Mouse (Mus musculus): ENCODE results near the gene Wdpcp. TPM values are rescaled to one million over a fixed set of nuclear protein-coding genes. Genes with fewer than 3 reads are reported as not detected.

Gene Wdpcp
- polyA plus RNA-seq, 1 experiment = 2.6 TPM

DNA sequence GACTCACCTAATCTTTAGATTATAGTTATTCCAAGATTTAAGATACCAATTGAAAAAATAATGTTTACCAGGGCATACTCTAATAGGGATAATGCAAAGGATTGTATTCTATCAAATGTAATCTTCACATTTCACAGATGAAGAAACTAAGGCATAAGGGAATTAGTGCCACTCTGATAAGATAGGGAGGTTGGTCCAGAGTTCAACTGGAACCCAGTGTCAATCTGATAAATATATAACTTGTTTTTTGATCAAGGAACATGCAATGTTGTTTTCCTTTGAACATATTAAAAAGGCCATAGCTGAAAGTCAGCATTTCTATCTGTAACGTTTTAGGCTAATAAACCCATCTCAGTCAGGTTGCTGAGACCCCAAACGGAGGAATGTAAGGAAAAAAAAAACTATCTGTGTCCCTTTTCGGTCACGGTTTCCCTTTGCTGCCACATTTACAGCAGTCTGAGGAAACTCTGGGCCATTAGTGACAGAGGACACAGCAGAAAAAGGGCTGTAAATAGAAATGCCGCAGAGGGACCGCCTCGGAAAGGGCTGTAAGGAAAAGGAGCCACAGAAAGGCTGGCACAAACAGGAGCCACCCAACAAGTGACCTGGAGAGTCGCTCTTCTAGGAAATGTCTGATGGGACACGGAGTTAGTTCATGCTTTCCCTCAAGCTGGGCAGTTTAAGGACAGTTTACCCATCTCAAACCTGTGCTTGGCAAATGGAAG lies 7.2 kb upstream of the Wdpcp start:
- no peak for TF ChIP-seq FOSL1 (IDR thresholded peaks at IDR 0.05; ENCODE audit: insufficient read depth, low read length, poor library complexity, severe bottlenecking)
- no peak for TF ChIP-seq CTCF (IDR thresholded peaks at IDR 0.05; ENCODE audit: control insufficient read depth, insufficient read depth, insufficient read length)
- TF ChIP-seq CEBPB (IDR thresholded peaks at IDR 0.05; ENCODE audit: low read depth) = no peak
- no peak for TF ChIP-seq MAX (IDR thresholded peaks at IDR 0.05)
- H3K79me2 ChIP-seq (ENCODE audit: control insufficient read depth, insufficient read depth) = peaks cover 36% of the 10 kb centered on the region
- H3K4me3 ChIP-seq (ENCODE audit: insufficient read depth, poor library complexity, severe bottlenecking) = no peak overlapping the region
- H3ac ChIP-seq (ENCODE audit: control insufficient read depth, insufficient read length, low read depth) = no peak overlapping the region
- H3K36me3 ChIP-seq (ENCODE audit: control insufficient read depth, insufficient read depth) = peaks cover 66% of the 10 kb centered on the region
- H3K27me3 ChIP-seq (ENCODE audit: control insufficient read depth, insufficient read depth, insufficient read length) = no peaks in the 10 kb centered on the region
- peaks cover 7% of the 10 kb centered on the region for H3K79me3 ChIP-seq (ENCODE audit: low read depth)

DNA sequence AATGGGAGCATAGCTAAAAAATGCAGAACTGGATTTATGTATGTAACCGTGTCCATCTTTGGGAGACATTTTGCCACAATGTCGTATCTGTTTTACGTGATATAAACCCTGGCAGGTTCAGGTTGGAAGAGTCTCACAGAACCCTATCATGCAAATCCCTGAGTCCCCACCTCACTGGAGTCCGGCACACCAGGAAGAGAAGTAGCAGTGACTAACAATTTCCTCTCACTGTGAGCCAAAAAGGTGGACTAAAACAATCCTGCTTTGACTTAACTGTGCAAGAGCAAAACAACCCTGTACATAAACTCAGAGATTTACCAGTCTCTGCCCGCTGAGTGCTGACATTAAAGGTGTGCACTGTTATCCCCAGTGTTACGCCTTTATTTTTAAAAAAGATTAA lies 5.1 kb upstream of the Wdpcp start:
- Histone ChIP-seq H3K27me3 (ENCODE audit: control insufficient read depth, insufficient read depth, insufficient read length) (no peaks in the 10 kb centered on the region), H3K79me3 (ENCODE audit: low read depth) (peaks cover 21% of the 10 kb centered on the region), H3K79me2 (ENCODE audit: control insufficient read depth, insufficient read depth) (peaks cover 54% of the 10 kb centered on the region), H3K4me3 (ENCODE audit: insufficient read depth, poor library complexity, severe bottlenecking) (no peak overlapping the region), H3K36me3 (ENCODE audit: control insufficient read depth, insufficient read depth) (peaks cover 47% of the 10 kb centered on the region), H3ac (ENCODE audit: control insufficient read depth, insufficient read length, low read depth) (no peak overlapping the region)
- no peak for TF ChIP-seq FOSL1 (IDR thresholded peaks at IDR 0.05; ENCODE audit: insufficient read depth, low read length, poor library complexity, severe bottlenecking)
- no peak for TF ChIP-seq MAX (IDR thresholded peaks at IDR 0.05)
- TF ChIP-seq CTCF (IDR thresholded peaks at IDR 0.05; ENCODE audit: control insufficient read depth, insufficient read depth, insufficient read length) = no peak
- TF ChIP-seq CEBPB (IDR thresholded peaks at IDR 0.05; ENCODE audit: low read depth) = no peak

DNA sequence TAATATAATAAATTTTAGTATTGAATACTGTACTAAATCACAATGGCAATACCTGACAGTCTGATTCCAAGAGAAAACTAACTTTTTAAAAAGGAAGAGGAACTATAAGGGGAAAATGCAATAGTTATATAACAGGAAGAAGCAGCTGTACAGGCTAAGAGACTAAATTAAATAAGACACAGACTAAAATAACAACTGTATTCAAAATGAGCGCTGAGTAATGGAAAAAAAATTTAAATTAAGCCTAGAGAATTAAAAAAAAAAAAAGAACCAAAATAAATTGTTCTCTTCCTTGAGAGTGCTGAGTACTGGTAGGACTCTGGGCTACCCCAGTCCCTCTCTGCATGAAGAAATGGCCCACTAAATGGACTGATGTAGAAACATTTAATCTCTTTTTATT lies 4.3 kb upstream of the Wdpcp start:
- Histone ChIP-seq H3K4me3 (ENCODE audit: insufficient read depth, poor library complexity, severe bottlenecking) (no peak overlapping the region), H3K36me3 (ENCODE audit: control insufficient read depth, insufficient read depth) (peaks cover 41% of the 10 kb centered on the region), H3K27me3 (ENCODE audit: control insufficient read depth, insufficient read depth, insufficient read length) (no peaks in the 10 kb centered on the region), H3ac (ENCODE audit: control insufficient read depth, insufficient read length, low read depth) (no peak overlapping the region), H3K79me3 (ENCODE audit: low read depth) (peaks cover 21% of the 10 kb centered on the region), H3K79me2 (ENCODE audit: control insufficient read depth, insufficient read depth) (peaks cover 54% of the 10 kb centered on the region)
- TF ChIP-seq CTCF (IDR thresholded peaks at IDR 0.05; ENCODE audit: control insufficient read depth, insufficient read depth, insufficient read length) = no peak
- TF ChIP-seq MAX (IDR thresholded peaks at IDR 0.05) = no peak
- no peak for TF ChIP-seq FOSL1 (IDR thresholded peaks at IDR 0.05; ENCODE audit: insufficient read depth, low read length, poor library complexity, severe bottlenecking)
- no peak for TF ChIP-seq MYOG (IDR thresholded peaks at IDR 0.05; ENCODE audit: control insufficient read depth, extremely low read depth, insufficient read length)
- TF ChIP-seq CEBPB (IDR thresholded peaks at IDR 0.05; ENCODE audit: low read depth) = no peak
- TF ChIP-seq MYOD1 (IDR thresholded peaks at IDR 0.05; ENCODE audit: control insufficient read depth, insufficient read length, low read depth) = no peak
- no peak for TF ChIP-seq USF1 (IDR thresholded peaks at IDR 0.05; ENCODE audit: low read depth)

DNA sequence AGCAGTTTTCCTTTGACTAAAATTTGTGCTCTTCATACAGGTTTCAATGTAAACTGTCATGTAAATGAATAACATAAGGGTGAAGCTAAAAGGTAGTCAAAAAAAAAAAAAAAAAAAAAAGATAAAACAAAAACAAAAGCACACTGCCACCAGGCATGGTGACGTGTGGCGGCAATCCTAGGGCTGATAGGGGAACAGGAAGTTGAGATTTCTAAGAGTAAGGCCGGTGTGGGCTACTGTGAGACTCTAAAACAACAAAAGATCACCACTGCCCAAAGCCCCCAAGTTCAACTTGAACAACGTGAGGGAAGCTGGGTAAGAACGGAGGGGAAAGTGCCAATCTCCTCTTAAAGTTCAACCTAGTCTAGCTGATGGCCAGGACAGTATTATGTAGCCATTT lies 3.0 kb upstream of the Wdpcp start:
- H3K79me3 ChIP-seq (ENCODE audit: low read depth) = peaks cover 21% of the 10 kb centered on the region
- no peak overlapping the region for H3ac ChIP-seq (ENCODE audit: control insufficient read depth, insufficient read length, low read depth)
- no peak overlapping the region for H3K4me3 ChIP-seq (ENCODE audit: insufficient read depth, poor library complexity, severe bottlenecking)
- peaks cover 54% of the 10 kb centered on the region for H3K79me2 ChIP-seq (ENCODE audit: control insufficient read depth, insufficient read depth)
- TF ChIP-seq MAX (IDR thresholded peaks at IDR 0.05) (no peak), CEBPB (IDR thresholded peaks at IDR 0.05; ENCODE audit: low read depth) (no peak), MYOD1 (IDR thresholded peaks at IDR 0.05; ENCODE audit: control insufficient read depth, insufficient read length, low read depth) (no peak), FOSL1 (IDR thresholded peaks at IDR 0.05; ENCODE audit: insufficient read depth, low read length, poor library complexity, severe bottlenecking) (no peak), MYOG (IDR thresholded peaks at IDR 0.05; ENCODE audit: control insufficient read depth, extremely low read depth, insufficient read length) (no peak), CTCF (IDR thresholded peaks at IDR 0.05; ENCODE audit: control insufficient read depth, insufficient read depth, insufficient read length) (no peak), USF1 (IDR thresholded peaks at IDR 0.05; ENCODE audit: low read depth) (no peak)
- H3K27me3 ChIP-seq (ENCODE audit: control insufficient read depth, insufficient read depth, insufficient read length) = no peaks in the 10 kb centered on the region
- peaks cover 29% of the 10 kb centered on the region for H3K36me3 ChIP-seq (ENCODE audit: control insufficient read depth, insufficient read depth)

DNA sequence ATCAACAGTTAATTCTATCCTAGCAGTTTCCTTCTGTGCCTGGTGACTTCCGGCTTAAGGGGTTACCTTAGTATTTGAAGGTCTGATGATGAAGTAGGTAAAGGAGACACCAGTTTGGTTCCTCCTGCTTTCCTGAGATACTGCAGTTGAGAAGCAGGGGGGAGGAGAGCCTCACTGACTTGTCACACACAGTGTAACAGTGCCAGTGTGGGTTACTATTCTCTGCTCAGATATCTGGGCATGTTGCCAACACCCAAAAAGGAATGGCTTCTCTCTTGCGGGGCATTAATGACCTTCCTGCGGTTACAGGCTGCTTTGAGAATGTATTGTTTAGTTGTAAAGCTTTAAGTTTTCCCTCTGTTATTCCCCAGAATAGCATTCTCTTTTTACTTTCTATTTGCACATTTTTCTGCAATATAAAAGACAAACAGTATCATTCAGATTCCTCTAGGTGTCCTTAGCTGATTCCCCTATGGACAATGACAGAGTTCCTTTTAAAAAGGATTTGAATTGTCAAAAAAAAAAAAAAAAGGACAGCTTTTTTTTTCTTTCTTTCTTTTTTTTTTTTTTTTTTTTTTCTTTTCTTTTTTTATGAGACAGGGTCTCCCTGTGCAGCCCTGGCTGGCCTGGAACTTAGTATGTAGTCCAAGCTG lies 2.5 kb upstream of the Wdpcp start:
- Histone ChIP-seq H3K79me2 (ENCODE audit: control insufficient read depth, insufficient read depth) (peaks cover 54% of the 10 kb centered on the region), H3K79me3 (ENCODE audit: low read depth) (peaks cover 21% of the 10 kb centered on the region), H3K27me3 (ENCODE audit: control insufficient read depth, insufficient read depth, insufficient read length) (no peaks in the 10 kb centered on the region), H3K4me3 (ENCODE audit: insufficient read depth, poor library complexity, severe bottlenecking) (no peak overlapping the region), H3ac (ENCODE audit: control insufficient read depth, insufficient read length, low read depth) (no peak overlapping the region), H3K36me3 (ENCODE audit: control insufficient read depth, insufficient read depth) (peaks cover 29% of the 10 kb centered on the region)
- no peak for TF ChIP-seq FOSL1 (IDR thresholded peaks at IDR 0.05; ENCODE audit: insufficient read depth, low read length, poor library complexity, severe bottlenecking)
- no peak for TF ChIP-seq MYOD1 (IDR thresholded peaks at IDR 0.05; ENCODE audit: control insufficient read depth, insufficient read length, low read depth)

DNA sequence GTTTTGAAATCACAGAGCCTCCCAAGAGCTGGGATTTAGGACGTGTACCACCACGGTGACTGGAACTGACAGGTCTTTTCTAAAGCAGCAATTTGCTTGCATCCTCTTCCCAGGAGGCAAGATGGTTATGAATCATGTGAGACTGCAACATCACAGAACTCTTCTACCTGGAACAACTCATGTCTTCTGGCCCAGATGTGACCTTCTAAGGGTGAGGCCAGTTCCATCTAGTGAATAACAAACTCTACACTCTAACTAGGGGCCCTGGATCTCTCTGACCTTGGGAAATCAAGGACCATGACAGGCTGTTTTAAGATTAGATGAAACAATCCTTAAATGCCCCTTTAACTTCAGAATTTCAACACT lies 1.9 kb upstream of the Wdpcp start:
- peaks cover 54% of the 10 kb centered on the region for H3K79me2 ChIP-seq (ENCODE audit: control insufficient read depth, insufficient read depth)
- H3K36me3 ChIP-seq (ENCODE audit: control insufficient read depth, insufficient read depth) = peaks cover 24% of the 10 kb centered on the region
- TF ChIP-seq MYOD1 (IDR thresholded peaks at IDR 0.05; ENCODE audit: control insufficient read depth, insufficient read length, low read depth) = no peak
- TF ChIP-seq USF1 (IDR thresholded peaks at IDR 0.05; ENCODE audit: low read depth) = no peak
- no peak for TF ChIP-seq MYOG (IDR thresholded peaks at IDR 0.05; ENCODE audit: control insufficient read depth, extremely low read depth, insufficient read length)
- no peak for TF ChIP-seq CEBPB (IDR thresholded peaks at IDR 0.05; ENCODE audit: low read depth)
- TF ChIP-seq CTCF (IDR thresholded peaks at IDR 0.05; ENCODE audit: control insufficient read depth, insufficient read depth, insufficient read length) = no peak
- TF ChIP-seq FOSL1 (IDR thresholded peaks at IDR 0.05; ENCODE audit: insufficient read depth, low read length, poor library complexity, severe bottlenecking) = no peak
- no peak for TF ChIP-seq MAX (IDR thresholded peaks at IDR 0.05)
- no peak overlapping the region for H3K4me3 ChIP-seq (ENCODE audit: insufficient read depth, poor library complexity, severe bottlenecking)
- H3ac ChIP-seq (ENCODE audit: control insufficient read depth, insufficient read length, low read depth) = no peak overlapping the region
- H3K27me3 ChIP-seq (ENCODE audit: control insufficient read depth, insufficient read depth, insufficient read length) = no peaks in the 10 kb centered on the region
- peaks cover 21% of the 10 kb centered on the region for H3K79me3 ChIP-seq (ENCODE audit: low read depth)
